Mouse (Mus musculus) hindbrain, embryonic 15.5 days (tissue): ENCODE data around the gene Trak2. TPM values are rescaled to one million over a fixed set of nuclear protein-coding genes. Genes with fewer than 3 reads are reported as not detected.

Experiments used
- ATAC-seq: fragments of 200-750 bp; cut with Nextera tagmentation; 2 replicates; pipeline ENCODE4 v1.8.0; 2017; ENCODE audit warnings: low read depth, moderate number of reproducible peaks, moderate TSS enrichment; ENCODE audit not compliant: low FRiP score
- H3K27ac ChIP-seq: fragments of 300-500 bp; sonication (generic); replicated peaks from 2 replicates; pipeline ENCODE4 v1.5.1; 2015; ENCODE audit warnings: mild to moderate bottlenecking, inconsistent platforms
- H3K27me3 ChIP-seq: fragments of 300-500 bp; sonication (generic); 2 replicates; pipeline ENCODE4 v1.6.1; 2015; ENCODE audit warnings: control low read depth, inconsistent platforms
- H3K36me3 ChIP-seq: fragments of 300-500 bp; sonication (generic); 2 replicates; pipeline ENCODE4 v1.6.1; 2015; ENCODE audit warnings: control low read depth, inconsistent platforms
- H3K4me1 ChIP-seq: fragments of 300-500 bp; sonication (generic); replicated peaks from 2 replicates; pipeline ENCODE4 v1.6.1; 2015; ENCODE audit warnings: control low read depth, inconsistent platforms
- H3K4me2 ChIP-seq: fragments of 300-500 bp; sonication (generic); 2 replicates; pipeline ENCODE4 v1.6.1; 2015; ENCODE audit warnings: moderate library complexity, mild to moderate bottlenecking, inconsistent platforms
- H3K4me3 ChIP-seq: fragments of 300-500 bp; sonication (generic); 2 replicates; pipeline ENCODE4 v1.5.1; 2015; ENCODE audit warnings: mild to moderate bottlenecking, inconsistent platforms
- H3K9ac ChIP-seq: fragments of 300-500 bp; sonication (generic); 2 replicates; pipeline ENCODE4 v1.6.1; 2015; ENCODE audit warnings: inconsistent platforms
- H3K9me3 ChIP-seq: fragments of 300-500 bp; sonication (generic); 2 replicates; pipeline ENCODE4 v1.6.1; 2016; ENCODE audit warnings: control low read depth, inconsistent platforms
- WGBS: fragments of 180-500 bp; shearing (Covaris S2); methylation state at CpG from one replicate; pipeline ENCODE4 v1.1.7; 2015; 5-methylcytosine and 5-hydroxymethylcytosine counted together
- polyA plus RNA-seq: library from polyadenylated mRNA; unstranded; fragments of >200 nt; fragmentation: Nextera tagmentation; extraction: Ambion mirVana; gene quantifications from 2 replicates; pipeline ENCODE4 v1.2.1, GENCODE M21; 2015

Gene Trak2
- 18.1 and 18.7 TPM in 2 replicates for polyA plus RNA-seq

DNA sequence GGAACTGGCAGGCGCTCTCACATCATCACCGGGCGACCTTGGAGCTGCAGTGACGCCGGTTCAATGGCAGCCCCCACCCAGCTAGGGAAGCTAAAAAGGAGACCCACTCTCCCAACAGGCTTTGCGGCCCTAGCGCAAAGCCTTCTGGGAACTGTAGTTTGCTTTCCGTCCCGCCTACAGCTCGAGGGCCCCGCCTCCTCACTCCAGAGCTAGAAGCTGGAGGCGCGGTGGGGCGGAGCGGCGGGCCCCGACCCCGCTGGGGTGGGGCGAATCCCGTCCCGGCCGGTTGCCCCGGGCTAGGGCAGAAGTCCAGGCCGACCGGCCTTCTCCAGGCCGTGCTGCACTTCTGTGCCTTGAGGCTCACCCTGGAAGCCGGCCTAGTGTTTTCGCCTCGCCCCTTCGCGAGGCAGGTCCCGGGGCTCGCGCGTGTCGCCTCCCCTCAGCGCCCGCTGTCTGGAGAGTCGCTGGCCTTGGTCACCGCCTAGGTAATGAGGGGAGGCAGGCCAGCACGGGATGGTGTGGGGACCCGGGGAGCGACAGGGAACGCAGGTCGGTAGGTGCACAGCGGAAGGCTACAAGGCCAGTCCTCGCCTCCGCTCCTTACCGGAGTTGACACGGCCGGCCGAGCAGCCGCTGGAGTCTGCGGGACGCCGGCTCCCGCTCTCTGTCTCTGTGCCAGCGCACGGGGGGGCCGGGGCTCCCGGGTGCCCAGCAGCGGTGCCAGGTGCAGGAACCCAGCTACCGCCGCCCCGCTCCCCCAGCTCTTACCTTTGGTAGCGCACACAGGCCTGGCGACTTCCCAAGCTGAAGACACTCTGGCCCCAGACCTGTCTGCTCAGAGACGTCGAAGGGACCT, at the start of gene Trak2, which contains the start of gene Stradb:
Trak2 (minus strand) TSS at position 65 of the 856 bp plus-strand sequence.
Stradb (plus strand) TSS at position 157 of the 856 bp plus-strand sequence.
- Histone ChIP-seq H3K4me2 (peak within 1 kb of the TSS; percentile 60), H3K9me3 (no peaks in the 10 kb centered on the region), H3K4me3 (peak within 1 kb of the TSS; percentile 57), H3K36me3 (0 out of 2 replicates have a peak, but pooled peaks cover 5% of the 10 kb centered on the region), H3K27me3 (no peaks in the 10 kb centered on the region), H3K27ac (peak within 1 kb of the TSS; percentile 91), H3K4me1 (peaks cover 43% of the 10 kb centered on the region), H3K9ac (peak within 1 kb of the TSS; percentile 79)
- WGBS = under 1% methylated on average over 68 of the region's 69 CpGs
- ATAC-seq = peak; percentile 97

DNA sequence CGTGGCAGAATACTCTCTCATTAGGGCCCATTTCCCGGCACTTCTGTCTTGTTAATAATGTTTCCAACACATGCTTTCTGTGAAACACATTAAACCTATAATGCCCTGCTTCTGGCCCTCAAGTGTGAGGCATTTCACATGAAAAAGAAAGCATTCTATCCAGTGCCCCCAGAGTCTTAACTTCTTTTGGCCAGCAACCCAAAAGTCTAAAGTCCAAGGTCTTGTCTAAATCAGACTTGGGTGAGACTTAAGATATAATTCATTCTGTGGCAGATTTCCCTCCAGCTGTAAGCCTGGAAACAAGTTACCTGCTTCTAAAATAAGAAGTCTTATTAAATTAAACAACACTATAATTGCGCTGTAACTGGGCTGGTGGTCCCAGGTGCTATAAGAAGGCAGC, 48.3 kb upstream of the Trak2 start:
- ATAC-seq = no peak
- no peaks in the 10 kb centered on the region for H3K27me3 ChIP-seq
- H3K4me3 ChIP-seq = no peak overlapping the region
- H3K4me1 ChIP-seq = no peaks in the 10 kb centered on the region
- no peak overlapping the region for H3K9ac ChIP-seq
- H3K9me3 ChIP-seq = no peaks in the 10 kb centered on the region
- no peaks in the 10 kb centered on the region for H3K36me3 ChIP-seq
- no peak overlapping the region for H3K4me2 ChIP-seq
- WGBS = 72% methylated on average over 3 of the region's 3 CpGs
- H3K27ac ChIP-seq = no peak overlapping the region

DNA sequence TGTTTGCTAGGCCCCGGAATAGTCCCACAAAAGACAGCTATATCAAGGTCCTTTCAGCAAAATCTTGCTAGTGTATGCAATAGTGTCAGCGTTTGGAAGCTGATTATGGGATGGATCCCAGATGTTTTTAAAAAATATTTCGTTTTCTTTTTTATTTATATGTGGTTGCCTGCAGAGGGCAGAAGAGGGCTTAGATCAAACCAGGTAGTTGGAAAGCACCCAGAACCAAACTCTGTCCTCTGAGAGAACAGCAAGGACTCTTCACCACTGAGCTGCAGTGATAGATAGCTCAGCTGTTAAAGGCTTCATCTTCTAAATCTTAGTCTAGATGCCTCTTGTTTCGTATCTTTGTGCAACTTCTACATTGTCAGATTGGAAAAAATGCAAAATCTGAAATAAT, 36.0 kb upstream of the Trak2 start:
- Histone ChIP-seq H3K4me1 (no peaks in the 10 kb centered on the region), H3K4me3 (no peak overlapping the region), H3K27me3 (no peaks in the 10 kb centered on the region), H3K27ac (no peak overlapping the region), H3K4me2 (no peak overlapping the region), H3K9me3 (no peaks in the 10 kb centered on the region), H3K36me3 (no peaks in the 10 kb centered on the region), H3K9ac (no peak overlapping the region)
- ATAC-seq = no peak
- 46% methylated on average over 4 of the region's 4 CpGs for WGBS

DNA sequence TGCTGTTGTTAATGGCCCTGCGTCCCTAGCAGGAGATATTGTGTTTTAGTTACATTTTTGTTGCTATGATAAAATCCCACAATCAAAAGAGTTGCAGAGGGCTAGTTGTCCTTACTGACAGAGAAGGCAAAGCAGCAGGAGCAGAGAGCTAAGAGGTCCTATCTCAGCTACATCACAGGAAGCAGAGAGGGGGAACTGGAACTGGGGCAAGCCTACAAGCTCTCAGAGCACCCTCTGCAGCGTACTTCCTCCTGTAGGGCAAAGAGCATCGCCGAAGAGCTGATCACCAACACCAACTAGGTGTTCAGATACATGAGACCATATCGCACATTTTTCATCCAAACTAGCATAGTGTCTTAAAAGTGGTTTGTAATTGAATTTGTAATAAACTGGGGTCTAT, 22.1 kb upstream of the Trak2 start:
- peaks cover 40% of the 10 kb centered on the region for H3K36me3 ChIP-seq
- no peak overlapping the region for H3K9ac ChIP-seq
- no peaks in the 10 kb centered on the region for H3K27me3 ChIP-seq
- H3K9me3 ChIP-seq = no peaks in the 10 kb centered on the region
- WGBS = 92% methylated on average over 5 of the region's 5 CpGs
- ATAC-seq = no peak
- H3K4me2 ChIP-seq = no peak overlapping the region
- no peaks in the 10 kb centered on the region for H3K4me1 ChIP-seq
- no peak overlapping the region for H3K4me3 ChIP-seq
- H3K27ac ChIP-seq = no peak overlapping the region

DNA sequence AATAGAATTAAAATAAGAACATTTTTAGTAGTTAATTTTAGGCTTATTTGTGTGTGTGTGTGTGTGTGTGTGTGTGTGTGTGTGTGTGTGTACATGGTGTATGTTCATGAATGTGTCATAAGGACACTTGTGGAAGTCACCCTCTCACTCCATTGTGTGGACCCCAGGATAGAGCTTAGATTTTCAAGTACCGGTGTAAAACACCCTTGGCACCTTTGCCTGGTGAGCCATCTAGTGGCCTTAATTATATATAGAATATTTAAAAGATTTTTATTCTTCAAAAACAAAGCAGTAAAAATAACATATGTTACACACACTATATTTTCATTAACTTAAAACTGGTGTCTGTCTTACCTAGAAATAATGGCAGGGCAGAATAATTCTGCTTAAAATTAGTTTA, 20.5 kb upstream of the Trak2 start:
- Histone ChIP-seq H3K4me3 (no peak overlapping the region), H3K4me2 (no peak overlapping the region), H3K27ac (no peak overlapping the region), H3K36me3 (peaks cover 48% of the 10 kb centered on the region), H3K4me1 (no peaks in the 10 kb centered on the region), H3K9ac (no peak overlapping the region), H3K27me3 (no peaks in the 10 kb centered on the region), H3K9me3 (no peaks in the 10 kb centered on the region)
- no peak for ATAC-seq
- 11% methylated on average over 1 of the region's 1 CpGs for WGBS

DNA sequence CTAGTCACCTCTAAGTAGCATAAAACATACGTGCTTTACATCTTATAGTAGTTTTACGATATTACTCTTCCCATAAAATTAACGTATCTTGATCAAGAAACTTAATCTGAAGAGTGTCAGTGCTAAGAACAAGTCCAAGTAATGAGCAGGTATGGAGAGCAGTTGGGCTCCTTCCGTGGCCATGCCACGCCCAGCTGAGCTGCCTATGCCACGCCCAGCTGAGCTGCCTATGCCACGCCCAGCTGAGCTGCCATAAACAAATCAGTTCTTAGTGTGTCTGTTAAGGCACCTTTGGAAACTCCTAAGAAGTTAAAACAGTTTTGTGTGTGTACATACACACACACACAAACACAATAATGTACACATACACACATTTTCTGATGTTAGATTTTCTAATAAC, 19.9 kb upstream of the Trak2 start:
- H3K9ac ChIP-seq = no peak overlapping the region
- peaks cover 52% of the 10 kb centered on the region for H3K36me3 ChIP-seq
- ATAC-seq = no peak
- H3K27me3 ChIP-seq = no peaks in the 10 kb centered on the region
- no peak overlapping the region for H3K4me3 ChIP-seq
- no peak overlapping the region for H3K4me2 ChIP-seq
- WGBS = 89% methylated on average over 7 of the region's 7 CpGs
- no peaks in the 10 kb centered on the region for H3K9me3 ChIP-seq
- H3K27ac ChIP-seq = no peak overlapping the region
- H3K4me1 ChIP-seq = no peaks in the 10 kb centered on the region

DNA sequence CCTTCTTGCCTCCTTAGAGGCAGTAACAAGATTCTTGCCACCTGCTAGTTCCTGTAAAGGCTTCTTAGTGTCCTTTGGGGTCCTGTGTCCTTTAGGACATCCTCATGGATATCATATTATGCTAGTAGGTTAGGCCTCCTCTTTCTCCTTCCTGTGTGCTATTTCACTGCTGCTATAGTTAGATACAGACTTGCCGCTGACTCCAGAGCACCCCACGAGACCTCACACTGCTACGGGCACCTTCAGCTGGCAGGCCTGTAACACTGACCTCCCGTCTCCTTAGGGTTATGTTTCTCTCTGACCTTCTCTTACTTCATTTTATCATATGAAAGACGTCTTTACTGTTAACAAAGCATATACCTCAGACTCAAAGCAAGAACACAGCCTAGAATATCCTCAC, 11.4 kb upstream of the Trak2 start:
- 94% methylated on average over 5 of the region's 5 CpGs for WGBS
- Histone ChIP-seq H3K4me2 (no peak overlapping the region), H3K9ac (no peak overlapping the region), H3K27ac (no peak overlapping the region), H3K9me3 (no peaks in the 10 kb centered on the region), H3K27me3 (no peaks in the 10 kb centered on the region), H3K4me1 (no peaks in the 10 kb centered on the region), H3K4me3 (no peak overlapping the region), H3K36me3 (peaks cover 68% of the 10 kb centered on the region)
- no peak for ATAC-seq

DNA sequence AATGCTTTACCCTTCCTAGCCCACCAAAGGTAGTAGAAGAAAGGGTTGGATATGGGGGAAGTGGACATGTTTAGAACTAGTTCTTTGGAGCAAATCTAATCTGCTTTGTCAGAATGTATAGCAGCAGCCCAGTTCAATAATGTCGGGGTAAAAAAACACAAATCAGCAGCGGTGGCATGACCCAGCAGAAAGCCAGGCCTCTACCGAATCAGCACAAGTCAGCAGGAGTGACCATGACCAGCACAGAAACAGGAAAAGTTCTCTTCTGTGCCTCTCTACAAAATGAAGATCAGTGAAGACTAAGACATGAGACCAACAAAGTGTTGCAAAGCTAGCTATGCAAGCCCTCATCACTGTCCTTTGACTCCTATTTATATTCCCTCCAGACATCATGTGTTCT, 9.0 kb upstream of the Trak2 start:
- no peak for ATAC-seq

DNA sequence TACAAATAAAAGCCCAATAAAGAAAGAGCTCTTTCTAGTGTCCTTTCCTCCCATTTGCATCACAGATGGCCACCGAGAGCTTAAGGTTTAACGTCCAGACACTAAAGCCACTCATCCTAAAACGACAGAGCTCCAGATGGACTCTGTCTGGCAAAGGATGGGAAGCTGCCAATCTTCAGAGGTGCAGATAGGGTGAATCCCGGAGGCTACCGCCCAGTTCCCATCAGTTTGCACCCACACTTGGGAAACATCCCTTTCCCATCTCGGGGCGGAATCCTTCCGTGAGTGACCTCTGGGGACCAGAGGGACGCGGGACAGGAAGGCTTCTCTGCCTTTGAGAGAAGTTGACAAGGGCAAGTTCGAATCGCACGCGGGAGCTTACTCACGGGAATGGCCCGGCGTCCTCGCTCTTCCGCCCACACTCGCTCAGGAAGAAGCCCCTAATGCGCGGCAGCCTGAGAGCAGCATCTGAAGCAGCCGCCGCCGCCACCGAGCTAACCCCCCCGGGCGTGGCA, 322 bp downstream of the Trak2 start:
- H3K9ac ChIP-seq = peak overlapping the region; percentile 79
- H3K36me3 ChIP-seq = 0 out of 2 replicates have a peak, but pooled peaks cover 5% of the 10 kb centered on the region
- ATAC-seq = no peak; the same call in 1 of the 2 replicates
- peak overlapping the region; percentile 57 for H3K4me3 ChIP-seq
- H3K9me3 ChIP-seq = no peaks in the 10 kb centered on the region
- under 1% methylated on average over 28 of the region's 28 CpGs for WGBS
- peaks cover 43% of the 10 kb centered on the region for H3K4me1 ChIP-seq
- peak overlapping the region; percentile 60 for H3K4me2 ChIP-seq
- H3K27me3 ChIP-seq = no peaks in the 10 kb centered on the region
- H3K27ac ChIP-seq = peak overlapping the region; percentile 91

More for the DNA sequence above, 9.0 kb upstream of the Trak2 start:
- WGBS = 91% methylated on average over 3 of the region's 3 CpGs
- H3K9ac ChIP-seq = no peak overlapping the region
- H3K36me3 ChIP-seq = peaks cover 63% of the 10 kb centered on the region
- no peak overlapping the region for H3K4me2 ChIP-seq
- no peaks in the 10 kb centered on the region for H3K9me3 ChIP-seq
- no peaks in the 10 kb centered on the region for H3K4me1 ChIP-seq
- no peak overlapping the region for H3K27ac ChIP-seq
- H3K4me3 ChIP-seq = no peak overlapping the region
- H3K27me3 ChIP-seq = no peaks in the 10 kb centered on the region

DNA sequence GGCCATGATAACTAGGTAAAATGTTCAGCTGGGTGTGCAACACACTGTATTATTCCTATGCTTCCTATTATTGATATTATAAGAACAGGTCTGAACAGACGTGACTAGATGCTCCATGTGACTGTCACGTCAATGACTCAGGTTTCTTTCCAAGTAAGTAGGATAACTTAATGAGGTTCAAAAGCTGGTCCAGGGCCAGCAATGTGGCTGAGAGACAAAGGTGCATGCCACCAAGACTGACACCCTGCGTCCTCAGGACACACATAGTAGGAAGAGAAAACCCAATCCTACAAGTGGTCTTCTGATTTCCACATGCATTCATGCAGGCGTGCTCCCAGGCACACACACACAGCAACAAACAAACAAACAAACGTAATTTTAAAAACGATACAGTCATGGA, 2.1 kb downstream of the Trak2 start:
- Histone ChIP-seq H3K27ac (no peak overlapping the region), H3K9ac (no peak overlapping the region), H3K36me3 (no peaks in the 10 kb centered on the region), H3K9me3 (no peaks in the 10 kb centered on the region), H3K4me3 (no peak overlapping the region), H3K27me3 (no peaks in the 10 kb centered on the region), H3K4me1 (peaks cover 43% of the 10 kb centered on the region), H3K4me2 (no peak overlapping the region; the same call in 1 of the 2 replicates)
- ATAC-seq = no peak
- WGBS = 91% methylated on average over 6 of the region's 6 CpGs

DNA sequence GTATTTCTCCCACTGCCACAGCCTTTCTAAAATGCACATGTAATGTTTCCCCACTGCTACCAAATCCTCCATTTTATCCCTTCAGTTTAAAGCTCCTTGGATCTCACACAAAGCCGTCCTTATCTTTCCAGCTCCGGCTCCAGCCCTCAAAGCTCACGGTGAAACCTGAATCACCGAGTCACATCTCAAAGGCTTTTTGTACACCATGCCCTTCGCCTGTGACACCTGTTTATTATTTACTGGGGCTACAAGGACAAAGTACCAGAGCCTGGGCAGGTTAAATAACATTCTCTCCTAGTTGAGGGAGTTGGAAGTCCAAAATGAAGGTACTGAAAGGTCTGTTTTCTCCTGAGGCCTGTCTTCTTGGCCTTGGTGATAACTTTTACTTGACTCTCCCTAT, 3.2 kb downstream of the Trak2 start:
- Histone ChIP-seq H3K27ac (no peak overlapping the region), H3K4me2 (no peak overlapping the region), H3K36me3 (no peaks in the 10 kb centered on the region), H3K27me3 (no peaks in the 10 kb centered on the region), H3K9me3 (no peaks in the 10 kb centered on the region), H3K9ac (no peak overlapping the region), H3K4me3 (no peak overlapping the region), H3K4me1 (peaks cover 40% of the 10 kb centered on the region)
- 84% methylated on average over 5 of the region's 5 CpGs for WGBS
- ATAC-seq = no peak

DNA sequence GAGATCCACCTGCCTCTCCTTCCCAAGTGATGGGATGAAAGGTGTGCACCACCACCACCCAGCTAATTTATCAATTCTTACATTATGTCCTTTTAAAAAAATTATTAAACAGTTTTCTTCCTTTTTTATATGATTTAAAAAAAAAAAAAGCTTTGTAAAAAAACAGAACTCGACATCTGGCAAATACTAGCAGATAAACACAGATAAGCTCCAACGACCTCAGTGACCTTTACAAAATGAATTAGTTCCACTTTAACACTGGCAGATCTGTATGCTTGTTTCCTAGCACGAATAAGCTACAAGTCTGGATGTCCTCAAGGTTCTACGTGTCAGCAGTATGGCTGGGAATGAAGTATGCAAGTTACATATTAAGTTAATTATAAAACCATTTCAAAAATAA, 5.7 kb downstream of the Trak2 start:
- ATAC-seq = no peak
- no peaks in the 10 kb centered on the region for H3K36me3 ChIP-seq
- 57% methylated on average over 4 of the region's 4 CpGs for WGBS

More for the DNA sequence above, 5.7 kb downstream of the Trak2 start:
- Histone ChIP-seq H3K4me2 (no peak overlapping the region), H3K27ac (no peak overlapping the region), H3K4me1 (peaks cover 34% of the 10 kb centered on the region), H3K4me3 (no peak overlapping the region), H3K9me3 (no peaks in the 10 kb centered on the region), H3K27me3 (no peaks in the 10 kb centered on the region), H3K9ac (no peak overlapping the region)
